Mouse (Mus musculus): Measurements from ENCODE around the gene Syt13. TPM values are rescaled to one million over a fixed set of nuclear protein-coding genes. Genes with fewer than 3 reads are reported as not detected.

Syt13 gene
- polyA plus RNA-seq, 1 experiment from 2014 or later = 0.34 TPM

DNA sequence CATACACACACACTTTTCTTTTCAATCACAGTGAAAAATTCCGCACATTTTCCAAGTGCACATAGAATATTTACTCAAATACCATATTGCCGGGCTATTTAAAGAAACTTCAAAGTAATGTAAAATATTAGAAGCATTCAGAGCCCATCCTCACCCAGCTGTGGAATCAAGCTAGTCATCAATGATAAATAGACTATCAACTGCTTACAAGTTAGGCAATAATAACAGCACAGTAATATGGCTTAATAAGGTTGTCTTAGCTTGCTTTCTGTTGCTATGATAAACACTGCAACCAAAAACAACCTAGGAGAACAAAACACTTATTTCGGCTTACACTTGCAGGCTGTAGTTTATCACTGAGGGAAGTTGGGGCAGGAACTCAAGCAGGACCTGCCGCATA, 22.4 kb upstream of the Syt13 start:
- 77% methylated on average over 4 of the region's 4 CpGs for WGBS
- Histone ChIP-seq H3K9ac (no peak overlapping the region), H3K4me3 (no peak overlapping the region), H3K4me2 (no peak overlapping the region), H3K27me3 (no peaks in the 10 kb centered on the region), H3K9me3 (replicated peaks) (no peaks in the 10 kb centered on the region), H3K27ac (no peak overlapping the region), H3K4me1 (replicated peaks) (no peaks in the 10 kb centered on the region), H3K36me3 (no peaks in the 10 kb centered on the region)
- no peak for ATAC-seq (replicated peaks; ENCODE audit: insufficient number of reproducible peaks, insufficient read depth, low FRiP score, low read depth)

DNA sequence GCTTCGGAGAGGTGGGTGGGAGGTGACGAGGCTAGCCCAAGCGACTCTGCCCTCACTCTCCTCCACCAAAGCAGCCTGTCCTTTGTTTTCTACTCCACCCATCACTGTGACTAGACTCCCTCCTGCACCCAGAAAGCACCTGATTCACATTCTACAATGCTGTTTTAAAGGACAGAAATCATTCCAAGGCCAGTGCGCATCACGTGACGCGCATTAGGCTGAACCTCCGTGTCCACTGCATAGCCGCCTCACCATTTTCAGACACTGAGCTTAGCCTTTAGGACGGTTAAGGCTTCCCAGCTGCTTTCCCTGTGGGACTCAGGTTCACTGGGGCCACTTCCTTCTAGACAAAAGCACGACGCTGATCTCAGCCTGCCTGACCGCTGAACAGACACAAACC, 11.2 kb upstream of the Syt13 start:
- no peaks in the 10 kb centered on the region for H3K9me3 ChIP-seq (replicated peaks)
- WGBS = 68% methylated on average over 13 of the region's 13 CpGs
- no peak for ATAC-seq (replicated peaks; ENCODE audit: insufficient number of reproducible peaks, insufficient read depth, low FRiP score, low read depth)
- no peak overlapping the region for H3K4me2 ChIP-seq
- H3K4me1 ChIP-seq (replicated peaks) = no peaks in the 10 kb centered on the region
- H3K4me3 ChIP-seq = no peak overlapping the region
- H3K27me3 ChIP-seq = peaks cover 30% of the 10 kb centered on the region
- no peaks in the 10 kb centered on the region for H3K36me3 ChIP-seq
- H3K9ac ChIP-seq = no peak overlapping the region
- H3K27ac ChIP-seq = no peak overlapping the region

DNA sequence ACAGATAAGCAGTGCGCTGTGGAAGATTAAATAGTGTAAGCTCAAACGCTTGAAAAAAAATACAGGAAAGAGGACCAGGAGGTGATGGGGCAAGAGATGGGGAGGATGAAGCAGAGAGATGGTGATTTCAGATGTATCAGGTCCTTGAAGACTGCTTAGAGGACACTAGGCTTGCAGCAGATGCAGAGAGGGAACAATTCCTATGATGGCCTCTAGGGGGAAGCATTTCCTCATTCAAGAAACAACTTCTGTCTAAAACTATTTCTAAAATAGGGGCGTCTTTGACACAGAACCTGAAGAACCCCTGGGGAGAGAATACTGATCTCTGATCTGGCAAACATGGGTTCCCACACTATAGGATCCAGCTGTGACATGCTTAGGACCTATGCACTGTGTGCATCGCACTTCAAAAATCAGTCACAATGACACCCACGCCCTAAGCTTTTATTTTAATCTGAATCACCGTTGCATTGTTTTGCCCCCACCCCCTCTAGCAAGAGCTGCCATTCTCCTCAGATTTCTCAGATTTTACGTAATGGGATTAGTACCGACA, 10.5 kb upstream of the Syt13 start:
- H3K9ac ChIP-seq = no peak overlapping the region
- H3K27ac ChIP-seq = no peak overlapping the region
- H3K36me3 ChIP-seq = no peaks in the 10 kb centered on the region
- no peak overlapping the region for H3K4me2 ChIP-seq
- ATAC-seq (replicated peaks; ENCODE audit: insufficient number of reproducible peaks, insufficient read depth, low FRiP score, low read depth) = no peak
- H3K9me3 ChIP-seq (replicated peaks) = no peaks in the 10 kb centered on the region
- H3K27me3 ChIP-seq = peaks cover 30% of the 10 kb centered on the region
- no peaks in the 10 kb centered on the region for H3K4me1 ChIP-seq (replicated peaks)
- no peak overlapping the region for H3K4me3 ChIP-seq
- 28% methylated on average over 8 of the region's 8 CpGs for WGBS

GRCm38 (mm10) chr2:92910371-92910770, 4.5 kb upstream of the Syt13 start:
- Histone ChIP-seq H3K4me3 (no peak overlapping the region), H3K9ac (no peak overlapping the region), H3K27me3 (peaks cover 41% of the 10 kb centered on the region), H3K9me3 (replicated peaks) (no peaks in the 10 kb centered on the region), H3K4me1 (replicated peaks) (peaks cover 7% of the 10 kb centered on the region), H3K36me3 (no peaks in the 10 kb centered on the region), H3K4me2 (no peak overlapping the region), H3K27ac (no peak overlapping the region)
- 63% methylated on average over 4 of the region's 4 CpGs for WGBS
- ATAC-seq (replicated peaks; ENCODE audit: insufficient number of reproducible peaks, insufficient read depth, low FRiP score, low read depth) = no peak

DNA sequence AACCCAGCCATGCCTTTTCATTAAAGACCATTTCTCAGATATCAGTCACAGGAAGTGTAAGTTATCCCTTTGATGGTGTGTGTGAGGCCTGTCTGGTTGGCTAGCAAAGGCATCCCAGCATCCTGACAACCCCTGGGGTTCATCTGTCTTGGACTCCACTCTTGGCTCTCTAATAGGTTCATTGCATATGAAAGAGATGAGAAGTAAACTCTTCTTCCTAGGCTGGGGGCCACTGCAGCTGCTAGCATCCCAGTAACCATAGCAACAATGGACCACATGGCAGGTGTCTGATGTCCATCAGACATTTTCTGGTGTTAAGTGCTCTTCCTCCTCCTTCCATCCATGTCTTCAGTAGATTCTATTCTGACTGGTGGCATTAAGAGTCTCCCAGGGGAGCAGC, 2.6 kb upstream of the Syt13 start:
- H3K27ac ChIP-seq = no peak overlapping the region
- peaks cover 8% of the 10 kb centered on the region for H3K4me1 ChIP-seq (replicated peaks)
- no peak overlapping the region for H3K4me3 ChIP-seq
- no peak for ATAC-seq (replicated peaks; ENCODE audit: insufficient number of reproducible peaks, insufficient read depth, low FRiP score, low read depth)
- no peak overlapping the region for H3K9ac ChIP-seq
- H3K27me3 ChIP-seq = peaks cover 49% of the 10 kb centered on the region
- no peaks in the 10 kb centered on the region for H3K36me3 ChIP-seq
- H3K4me2 ChIP-seq = no peak overlapping the region
- H3K9me3 ChIP-seq (replicated peaks) = no peaks in the 10 kb centered on the region

DNA sequence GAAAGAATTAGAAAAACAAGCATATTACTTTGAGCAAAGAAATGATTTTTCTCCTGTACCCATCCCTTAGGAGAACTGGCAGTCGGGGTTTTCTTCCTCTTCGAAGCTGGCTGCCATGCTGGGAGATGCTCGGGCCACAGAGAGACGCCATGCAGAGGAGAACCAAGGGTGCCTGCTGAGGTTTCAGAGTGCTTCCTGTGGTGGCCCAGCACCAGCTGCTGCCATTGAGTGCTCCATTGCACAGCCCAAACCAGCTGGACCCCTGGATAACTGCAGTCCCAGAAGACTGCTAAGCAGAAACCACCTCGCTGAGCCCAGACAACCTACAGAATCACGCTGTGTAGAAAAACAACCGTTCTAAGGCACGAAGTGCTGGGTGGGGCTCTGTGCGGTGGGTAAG, 1.6 kb upstream of the Syt13 start:
- Histone ChIP-seq H3K27me3 (peaks cover 56% of the 10 kb centered on the region), H3K9me3 (replicated peaks) (no peaks in the 10 kb centered on the region), H3K4me2 (no peak overlapping the region), H3K9ac (no peak overlapping the region), H3K36me3 (no peaks in the 10 kb centered on the region), H3K4me1 (replicated peaks) (peaks cover 8% of the 10 kb centered on the region), H3K4me3 (no peak overlapping the region), H3K27ac (no peak overlapping the region)
- WGBS = 13% methylated on average over 9 of the region's 9 CpGs
- no peak for ATAC-seq (replicated peaks; ENCODE audit: insufficient number of reproducible peaks, insufficient read depth, low FRiP score, low read depth)

DNA sequence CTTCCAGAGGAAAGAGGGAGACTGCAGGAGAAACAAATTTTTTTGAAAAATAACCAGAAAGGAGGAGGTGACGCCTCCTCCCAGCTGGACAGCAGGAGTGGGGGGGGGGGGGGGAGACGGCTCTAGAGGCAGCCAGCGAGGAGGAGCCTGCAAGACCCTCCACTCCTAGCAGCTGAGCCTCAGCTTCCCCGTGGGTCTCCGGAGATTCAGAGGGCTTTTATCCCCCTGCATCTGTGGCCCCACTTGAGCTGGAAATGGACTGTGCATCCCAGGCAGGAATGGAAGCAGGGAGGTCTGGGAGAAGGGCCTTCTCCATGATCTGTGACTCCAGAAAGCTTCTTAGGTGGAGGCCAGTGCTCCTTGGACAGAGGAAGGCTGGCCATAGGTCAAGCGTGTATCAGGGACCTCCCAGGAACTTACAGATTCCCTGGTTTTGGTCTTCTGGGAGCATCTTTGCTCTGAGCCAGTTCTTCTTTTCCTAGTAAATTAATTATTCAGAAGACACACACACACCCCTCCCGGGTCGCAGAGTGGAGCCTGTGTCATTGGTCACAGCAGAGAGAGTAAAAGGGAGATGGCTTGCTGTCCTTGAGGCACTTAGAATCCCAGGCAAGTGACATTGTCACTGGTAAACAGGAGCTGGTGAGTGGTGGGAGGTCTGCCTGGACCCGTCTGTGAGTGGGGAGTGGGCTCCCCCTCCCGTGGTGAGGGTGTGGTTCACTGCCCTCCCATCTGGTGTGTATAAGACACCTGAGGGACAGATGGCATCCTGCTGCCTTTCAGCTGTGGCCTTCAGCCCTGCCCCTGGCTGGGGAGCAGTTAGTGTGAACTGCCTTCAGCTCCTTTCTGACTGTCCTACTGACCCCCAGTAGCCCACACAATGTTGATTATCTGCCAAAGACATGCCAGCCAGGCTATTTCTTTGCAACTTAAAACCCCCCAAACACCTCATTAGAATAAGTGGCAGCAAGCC, 1.0 kb downstream of the Syt13 start:
- WGBS = 15% methylated on average over 9 of the region's 10 CpGs
- Histone ChIP-seq H3K4me3 (peak overlapping the region; percentile 45; the same call in 1 of the 2 replicates), H3K27ac (no peak overlapping the region), H3K4me2 (peak overlapping the region; percentile 79; the same call in 1 of the 2 replicates), H3K36me3 (no peaks in the 10 kb centered on the region), H3K9ac (no peak overlapping the region), H3K4me1 (replicated peaks) (peaks cover 8% of the 10 kb centered on the region), H3K27me3 (peaks cover 59% of the 10 kb centered on the region), H3K9me3 (replicated peaks) (no peaks in the 10 kb centered on the region)
- ATAC-seq (replicated peaks; ENCODE audit: insufficient number of reproducible peaks, insufficient read depth, low FRiP score, low read depth) = no peak

DNA sequence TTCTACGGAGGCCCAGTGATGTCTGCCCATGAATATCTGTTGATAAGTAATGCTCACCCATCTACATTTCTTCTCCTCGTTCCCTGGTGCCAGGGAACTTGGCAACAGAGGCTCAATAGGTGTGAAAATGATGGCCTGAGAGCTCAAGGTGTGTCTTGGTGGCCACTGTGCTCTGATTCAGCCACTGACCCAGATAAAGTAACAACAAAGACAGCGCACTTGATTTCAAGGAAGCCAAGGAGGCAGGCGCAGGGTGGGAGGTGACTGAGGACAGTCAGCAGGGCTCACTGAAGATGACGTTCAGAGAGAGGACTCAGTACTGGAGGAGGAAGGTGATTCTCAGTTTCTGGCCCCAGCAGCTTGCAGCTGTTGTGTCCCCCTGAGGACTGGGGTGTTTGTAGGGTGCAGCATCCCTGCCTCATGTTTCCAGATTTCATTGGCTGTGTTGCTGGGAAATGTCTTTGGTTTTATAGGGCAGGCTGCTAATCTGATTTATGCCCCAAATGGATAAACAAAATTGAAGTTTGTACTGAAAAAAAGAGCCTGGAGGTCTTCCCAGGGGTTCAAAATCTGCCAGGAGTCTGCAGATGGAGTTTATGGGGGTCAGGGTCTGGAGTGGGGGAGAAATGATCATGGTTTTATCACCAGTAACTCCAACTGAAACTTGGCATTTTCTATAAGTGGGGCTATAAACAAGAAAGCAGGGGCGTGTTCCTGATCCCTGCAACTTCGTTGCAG, 2.7 kb downstream of the Syt13 start:
- Histone ChIP-seq H3K27me3 (peaks cover 55% of the 10 kb centered on the region), H3K4me3 (no peak overlapping the region), H3K9ac (no peak overlapping the region), H3K4me2 (no peak overlapping the region), H3K9me3 (replicated peaks) (no peaks in the 10 kb centered on the region), H3K4me1 (replicated peaks) (peaks cover 8% of the 10 kb centered on the region), H3K27ac (no peak overlapping the region), H3K36me3 (no peaks in the 10 kb centered on the region)
- 37% methylated on average over 7 of the region's 7 CpGs for WGBS
- ATAC-seq (replicated peaks; ENCODE audit: insufficient number of reproducible peaks, insufficient read depth, low FRiP score, low read depth) = no peak

DNA sequence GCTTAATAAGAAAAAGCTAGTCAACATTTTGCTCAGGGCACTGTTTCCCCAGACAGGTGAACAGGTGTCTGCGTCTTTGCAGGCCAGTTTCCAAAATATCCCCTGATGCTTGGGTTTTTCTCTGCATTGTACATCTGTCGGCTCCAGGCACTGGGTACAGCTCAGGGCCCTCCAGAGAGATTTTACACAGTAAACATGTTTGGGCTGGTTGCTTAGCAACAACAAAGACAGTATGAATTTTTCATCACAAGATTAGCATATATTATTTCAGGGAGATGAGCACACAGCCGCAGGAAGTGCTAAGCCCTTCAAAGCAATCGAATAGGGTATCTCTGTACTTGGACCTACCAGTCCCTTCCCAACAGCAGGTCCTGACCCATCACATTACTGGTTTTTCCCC, 5.8 kb downstream of the Syt13 start:
- Histone ChIP-seq H3K4me1 (replicated peaks) (no peaks in the 10 kb centered on the region), H3K4me2 (no peak overlapping the region), H3K36me3 (no peaks in the 10 kb centered on the region), H3K27ac (no peak overlapping the region), H3K4me3 (no peak overlapping the region), H3K9ac (no peak overlapping the region), H3K27me3 (peaks cover 24% of the 10 kb centered on the region), H3K9me3 (replicated peaks) (no peaks in the 10 kb centered on the region)
- ATAC-seq (replicated peaks; ENCODE audit: insufficient number of reproducible peaks, insufficient read depth, low FRiP score, low read depth) = no peak
- WGBS = 81% methylated on average over 4 of the region's 4 CpGs

- no peaks in the 10 kb centered on the region for H3K36me3 ChIP-seq
- no peaks in the 10 kb centered on the region for H3K27me3 ChIP-seq
- no peak overlapping the region for H3K9ac ChIP-seq
- no peak overlapping the region for H3K27ac ChIP-seq
- H3K4me2 ChIP-seq = no peak overlapping the region
- WGBS = 65% methylated on average over 6 of the region's 6 CpGs
- no peak overlapping the region for H3K4me3 ChIP-seq
- H3K9me3 ChIP-seq (replicated peaks) = no peaks in the 10 kb centered on the region
- ATAC-seq (replicated peaks; ENCODE audit: insufficient number of reproducible peaks, insufficient read depth, low FRiP score, low read depth) = no peak
- no peaks in the 10 kb centered on the region for H3K4me1 ChIP-seq (replicated peaks)
Measured at GRCm38 (mm10) chr2:92924677-92925259, 9.9 kb downstream of the Syt13 start.

DNA sequence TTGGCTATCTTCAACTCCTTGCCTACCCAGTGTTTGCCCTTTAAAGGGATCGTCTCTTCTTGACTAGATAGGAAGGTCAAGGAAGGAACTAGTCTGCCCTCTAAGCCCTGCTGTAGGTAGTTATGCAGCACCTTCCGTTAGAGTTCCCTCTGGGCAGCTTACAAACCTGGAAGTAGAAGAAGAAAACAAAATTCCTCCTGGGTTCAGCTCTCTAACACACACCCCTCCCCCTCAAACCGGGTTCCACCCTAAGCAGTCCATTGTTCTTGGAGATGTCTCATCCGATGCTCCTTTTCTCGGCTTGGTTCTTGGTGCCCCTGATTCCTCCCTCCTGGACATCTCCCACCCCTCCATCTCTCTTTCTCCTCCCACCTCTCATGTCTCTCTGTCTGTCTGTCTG, 14.8 kb downstream of the Syt13 start:
- no peak overlapping the region for H3K27ac ChIP-seq
- WGBS = 69% methylated on average over 5 of the region's 5 CpGs

More for the DNA sequence above, 14.8 kb downstream of the Syt13 start:
- Histone ChIP-seq H3K4me1 (replicated peaks) (peaks cover 4% of the 10 kb centered on the region; the same call in 1 of the 2 replicates), H3K9me3 (replicated peaks) (no peaks in the 10 kb centered on the region), H3K4me3 (no peak overlapping the region), H3K4me2 (no peak overlapping the region), H3K9ac (no peak overlapping the region), H3K36me3 (no peaks in the 10 kb centered on the region), H3K27me3 (no peaks in the 10 kb centered on the region)
- no peak for ATAC-seq (replicated peaks; ENCODE audit: insufficient number of reproducible peaks, insufficient read depth, low FRiP score, low read depth)

Data from heart, embryonic 15.5 days (tissue).